Mouse (Mus musculus) heart, embryonic 14.5 days (tissue): ENCODE measurements at regions not wholly inside any gene's neighbourhood (a gene's known extent, or its start where the extent isn't known, plus 50 kb on each side); places are given as distances from the start of the nearest gene placed in this dataset.

ENCODE experiments used
- ATAC-seq: fragments of 200-750 bp; cut with Nextera tagmentation; 2 replicates; pipeline ENCODE4 v1.8.0; 2017; ENCODE audit warnings: low read depth, moderate TSS enrichment; ENCODE audit not compliant: insufficient number of reproducible peaks, insufficient read depth, low FRiP score
- H3K27ac ChIP-seq, 2 experiments: fragments of 200-500 bp in 1 of 2; fragments of 300-500 bp in 1 of 2; sonication (generic) in 1 of 2; replicated peaks in 1 of 2; 2 replicates each; pipeline ENCODE4 v1.5.1; 2012 to 2014; ENCODE audit warnings: low read depth in 2 of 2, low read length in 2 of 2, control low read depth in 1 of 2, mild to moderate bottlenecking in 1 of 2, mixed read lengths in 1 of 2; ENCODE audit not compliant: control insufficient read depth in 1 of 2, insufficient read depth in 1 of 2
- H3K27me3 ChIP-seq: fragments of 300-500 bp; sonication (generic); 2 replicates; pipeline ENCODE4 v1.6.1; 2014; ENCODE audit warnings: mild to moderate bottlenecking, low read length, control low read depth; ENCODE audit not compliant: control insufficient read depth, insufficient read depth
- H3K36me3 ChIP-seq: fragments of 300-500 bp; sonication (generic); 2 replicates; pipeline ENCODE4 v1.6.1; 2014; ENCODE audit warnings: mild to moderate bottlenecking, control low read depth, low read length, mixed read lengths; ENCODE audit not compliant: control insufficient read depth, insufficient read depth
- H3K4me1 ChIP-seq, 2 experiments: fragments of 200-500 bp in 1 of 2; fragments of 300-500 bp in 1 of 2; sonication (generic) in 1 of 2; 2 replicates each; pipeline ENCODE4 v1.6.1; 2012 to 2014; ENCODE audit warnings: low read length in 2 of 2, control low read depth in 1 of 2, mixed read lengths in 1 of 2; ENCODE audit not compliant: control insufficient read depth in 2 of 2, insufficient read depth in 2 of 2
- H3K4me2 ChIP-seq: fragments of 300-500 bp; sonication (generic); 2 replicates; pipeline ENCODE4 v1.6.1; 2014; ENCODE audit warnings: mild to moderate bottlenecking, low read length
- H3K4me3 ChIP-seq, 2 experiments: fragments of 200-500 bp in 1 of 2; fragments of 300-500 bp in 1 of 2; sonication (generic) in 1 of 2; 2 replicates each; pipeline ENCODE4 v1.5.1; 2012 to 2014; ENCODE audit warnings: low read length in 2 of 2, mild to moderate bottlenecking in 2 of 2, control low read depth in 1 of 2, low read depth in 1 of 2, moderate library complexity in 1 of 2; ENCODE audit not compliant: control insufficient read depth in 1 of 2, insufficient read depth in 1 of 2
- H3K9ac ChIP-seq: fragments of 300-500 bp; sonication (generic); 2 replicates; pipeline ENCODE4 v1.6.1; 2014; ENCODE audit warnings: mild to moderate bottlenecking, low read length
- H3K9me3 ChIP-seq: fragments of 300-500 bp; sonication (generic); 2 replicates; pipeline ENCODE4 v1.6.1; 2016; ENCODE audit warnings: low read length, control low read depth; ENCODE audit not compliant: control insufficient read depth
- WGBS: fragments of 180-500 bp; shearing (Covaris S2); extraction: QIAGEN DNeasy Blood & Tissue Kit; methylation state at CpG from one replicate; pipeline ENCODE4 v1.1.7; 2014; 5-methylcytosine and 5-hydroxymethylcytosine counted together

GRCm38 (mm10) chr17:74920056-74920455 lies 85.3 kb upstream of the Ltbp1 start:
- Histone ChIP-seq H3K4me2 (no peak overlapping the region), H3K27me3 (no peaks in the 10 kb centered on the region), H3K4me3 (no peak overlapping the region), H3K27ac (no peak overlapping the region), H3K36me3 (no peaks in the 10 kb centered on the region), H3K9ac (no peak overlapping the region), H3K4me1 (no peaks in the 10 kb centered on the region), H3K9me3 (peaks cover 12% of the 10 kb centered on the region)
- ATAC-seq: no peak
- 83% methylated on average over 5 of the region's 5 CpGs for WGBS

GRCm38 (mm10) chr17:74921413-74921812 lies 84.0 kb upstream of the Ltbp1 start:
- 83% methylated on average over 6 of the region's 6 CpGs for WGBS
- ATAC-seq: peak; percentile 26; the same call in 1 of the 2 replicates
- no peaks in the 10 kb centered on the region for H3K4me1 ChIP-seq
- H3K9ac ChIP-seq: no peak overlapping the region
- H3K4me3 ChIP-seq: no peak overlapping the region
- no peaks in the 10 kb centered on the region for H3K36me3 ChIP-seq
- H3K27me3 ChIP-seq: no peaks in the 10 kb centered on the region
- peaks cover 8% of the 10 kb centered on the region for H3K9me3 ChIP-seq
- no peak overlapping the region for H3K4me2 ChIP-seq
- H3K27ac ChIP-seq: no peak overlapping the region

- no peak for ATAC-seq
- no peak overlapping the region for H3K27ac ChIP-seq
- no peak overlapping the region for H3K4me3 ChIP-seq
- no peak overlapping the region for H3K9ac ChIP-seq
- H3K4me1 ChIP-seq: no peaks in the 10 kb centered on the region
- H3K27me3 ChIP-seq: no peaks in the 10 kb centered on the region
- no peaks in the 10 kb centered on the region for H3K36me3 ChIP-seq
- H3K4me2 ChIP-seq: no peak overlapping the region
- WGBS: 79% methylated on average over 4 of the region's 4 CpGs
- peaks cover 3% of the 10 kb centered on the region; the same call in 1 of the 2 replicates for H3K9me3 ChIP-seq
These were observed 83.4 kb upstream of the Ltbp1 start for GRCm38 (mm10) chr17:74922016-74922415.

GRCm38 (mm10) chr17:74922591-74922990 lies 82.8 kb upstream of the Ltbp1 start:
- no peaks in the 10 kb centered on the region for H3K4me1 ChIP-seq
- no peak overlapping the region for H3K4me3 ChIP-seq
- peaks cover 3% of the 10 kb centered on the region; the same call in 1 of the 2 replicates for H3K9me3 ChIP-seq
- H3K4me2 ChIP-seq: no peak overlapping the region
- no peaks in the 10 kb centered on the region for H3K27me3 ChIP-seq
- WGBS: 50% methylated on average over 3 of the region's 3 CpGs
- H3K36me3 ChIP-seq: no peaks in the 10 kb centered on the region
- ATAC-seq: no peak
- H3K9ac ChIP-seq: no peak overlapping the region
- H3K27ac ChIP-seq: no peak overlapping the region

- H3K9me3 ChIP-seq: peaks cover 3% of the 10 kb centered on the region; the same call in 1 of the 2 replicates
- WGBS: 68% methylated on average over 9 of the region's 9 CpGs
- no peaks in the 10 kb centered on the region for H3K27me3 ChIP-seq
- H3K27ac ChIP-seq: no peak overlapping the region
- no peak overlapping the region for H3K4me2 ChIP-seq
- no peaks in the 10 kb centered on the region for H3K36me3 ChIP-seq
- no peak overlapping the region for H3K9ac ChIP-seq
- H3K4me3 ChIP-seq: no peak overlapping the region
- no peak for ATAC-seq
- H3K4me1 ChIP-seq: no peaks in the 10 kb centered on the region
These were observed 82.3 kb upstream of the Ltbp1 start for GRCm38 (mm10) chr17:74923101-74923500.

GRCm38 (mm10) chr17:74925131-74925530 lies 80.2 kb upstream of the Ltbp1 start:
- no peak for ATAC-seq
- H3K27ac ChIP-seq: no peak overlapping the region
- H3K9ac ChIP-seq: no peak overlapping the region
- no peaks in the 10 kb centered on the region for H3K27me3 ChIP-seq
- no peaks in the 10 kb centered on the region for H3K36me3 ChIP-seq
- 78% methylated on average over 6 of the region's 6 CpGs for WGBS
- H3K9me3 ChIP-seq: no peaks in the 10 kb centered on the region
- no peak overlapping the region for H3K4me2 ChIP-seq
- H3K4me1 ChIP-seq: no peaks in the 10 kb centered on the region
- no peak overlapping the region for H3K4me3 ChIP-seq

GRCm38 (mm10) chr17:74927981-74928380 lies 77.4 kb upstream of the Ltbp1 start:
- H3K4me3 ChIP-seq: no peak overlapping the region
- H3K36me3 ChIP-seq: no peaks in the 10 kb centered on the region
- no peaks in the 10 kb centered on the region for H3K4me1 ChIP-seq
- H3K27me3 ChIP-seq: no peaks in the 10 kb centered on the region
- H3K9ac ChIP-seq: no peak overlapping the region
- H3K4me2 ChIP-seq: no peak overlapping the region
- no peaks in the 10 kb centered on the region for H3K9me3 ChIP-seq
- H3K27ac ChIP-seq: no peak overlapping the region
- ATAC-seq: no peak
- 46% methylated on average over 5 of the region's 5 CpGs for WGBS

GRCm38 (mm10) chr17:74931540-74931939 lies 73.8 kb upstream of the Ltbp1 start:
- no peak overlapping the region for H3K27ac ChIP-seq
- H3K9me3 ChIP-seq: no peaks in the 10 kb centered on the region
- H3K27me3 ChIP-seq: no peaks in the 10 kb centered on the region
- no peak for ATAC-seq
- no peak overlapping the region for H3K9ac ChIP-seq
- no peak overlapping the region for H3K4me3 ChIP-seq
- 65% methylated on average over 4 of the region's 4 CpGs for WGBS
- no peaks in the 10 kb centered on the region for H3K36me3 ChIP-seq
- H3K4me2 ChIP-seq: no peak overlapping the region
- H3K4me1 ChIP-seq: no peaks in the 10 kb centered on the region
